Mouse (Mus musculus) testis, adult 2 months (tissue): ENCODE measurements at regions not wholly inside any gene's neighbourhood (a gene's known extent, or its start where the extent isn't known, plus 50 kb on each side); places are given as distances from the start of the nearest gene placed in this dataset.

Experiments
- H3K27ac ChIP-seq: fragments of 200-500 bp; 2 replicates; pipeline ENCODE4 v1.5.1; 2012; ENCODE audit warnings: low read depth, low read length; ENCODE audit not compliant: control insufficient read depth, insufficient read depth
- H3K27me3 ChIP-seq: fragments of 200-500 bp; 2 replicates; pipeline ENCODE4 v1.6.1; 2012; ENCODE audit warnings: mild to moderate bottlenecking, low read length, moderate library complexity; ENCODE audit not compliant: control insufficient read depth, insufficient read depth
- H3K36me3 ChIP-seq: fragments of 200-500 bp; 2 replicates; pipeline ENCODE4 v1.6.1; 2012; ENCODE audit warnings: mild to moderate bottlenecking, low read length; ENCODE audit not compliant: control insufficient read depth, insufficient read depth
- H3K4me1 ChIP-seq: fragments of 200-500 bp; 2 replicates; pipeline ENCODE4 v1.6.1; 2012; ENCODE audit warnings: low read length; ENCODE audit not compliant: control insufficient read depth, insufficient read depth
- H3K4me3 ChIP-seq: fragments of 200-500 bp; 2 replicates; pipeline ENCODE4 v1.5.1; 2012; ENCODE audit warnings: low read depth, mild to moderate bottlenecking, low read length, moderate library complexity, mixed read lengths; ENCODE audit not compliant: control insufficient read depth
- CTCF ChIP-seq: fragments of 200-500 bp; IDR thresholded peaks from 2 replicates; pipeline ENCODE4 v1.5.1; 2012; ENCODE audit warnings: low read depth, mild to moderate bottlenecking, inconsistent platforms, low read length, moderate library complexity; ENCODE audit not compliant: control insufficient read depth, insufficient read depth, insufficient replicate concordance
- POLR2A ChIP-seq: fragments of 200-500 bp; IDR thresholded peaks from 2 replicates; pipeline ENCODE4 v1.6.1; 2012; ENCODE audit warnings: low read depth, mild to moderate bottlenecking, inconsistent platforms, low read length, moderate library complexity; ENCODE audit not compliant: control insufficient read depth

DNA sequence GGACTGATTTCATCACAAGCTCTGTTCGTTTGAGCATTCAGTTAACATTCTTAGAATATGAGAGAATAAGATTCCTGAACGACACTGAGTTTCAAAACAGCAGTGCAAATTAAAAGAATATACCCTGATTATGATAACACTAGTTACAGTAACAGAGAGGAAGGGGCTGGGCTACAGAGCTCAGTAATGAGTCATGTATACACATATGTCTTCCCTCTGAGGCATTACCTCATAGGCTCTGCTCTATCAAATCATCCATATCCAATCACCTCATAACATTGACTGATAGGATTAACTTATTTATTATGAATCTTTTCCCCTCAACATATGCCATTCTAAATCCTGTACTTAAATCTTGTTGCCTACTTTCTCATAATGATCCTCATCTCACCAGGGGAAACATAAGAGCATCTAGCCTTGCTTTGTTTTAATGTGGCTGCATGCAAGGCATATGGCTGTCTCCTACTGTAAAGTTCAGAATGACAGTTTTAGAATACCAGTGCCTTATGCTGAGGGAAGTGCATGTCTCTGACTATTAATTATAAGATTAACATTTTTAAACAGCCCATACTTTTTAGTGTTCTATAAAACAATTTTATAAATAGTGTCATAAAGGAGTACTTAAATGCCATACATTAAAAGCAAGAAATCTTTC, 669.0 kb downstream of the Phf3 start:
- TF ChIP-seq CTCF (no peak), POLR2A (no peak)
- Histone ChIP-seq H3K4me1 (no peaks in the 10 kb centered on the region), H3K27ac (no peak overlapping the region), H3K27me3 (no peaks in the 10 kb centered on the region), H3K36me3 (no peaks in the 10 kb centered on the region), H3K4me3 (no peak overlapping the region)

DNA sequence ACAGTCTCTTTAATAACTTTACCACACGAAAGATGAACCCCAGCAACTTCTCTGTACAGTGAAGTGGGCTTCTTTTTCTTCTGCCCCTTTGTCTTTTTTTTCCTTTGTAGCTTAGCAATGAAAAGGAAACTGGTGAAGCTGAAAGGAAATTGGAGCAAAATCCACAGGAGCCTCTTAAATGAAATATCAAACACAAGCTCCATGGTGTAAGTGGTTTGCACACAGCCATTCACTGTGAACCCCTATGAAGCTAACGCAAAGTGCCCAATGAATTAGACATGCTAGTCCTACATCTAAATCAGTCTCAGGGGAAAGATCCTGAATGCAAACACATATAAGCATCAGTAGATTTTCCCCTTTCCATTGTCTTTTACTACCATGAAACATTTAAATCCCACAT, 697.5 kb downstream of the Phf3 start:
- TF ChIP-seq CTCF: no peak
- TF ChIP-seq POLR2A: no peak
- no peak overlapping the region for H3K4me3 ChIP-seq
- no peaks in the 10 kb centered on the region for H3K36me3 ChIP-seq
- H3K27ac ChIP-seq: no peak overlapping the region
- H3K4me1 ChIP-seq: no peaks in the 10 kb centered on the region
- no peaks in the 10 kb centered on the region for H3K27me3 ChIP-seq

- no peak for TF ChIP-seq CTCF
- no peak for TF ChIP-seq POLR2A
- no peaks in the 10 kb centered on the region for H3K4me1 ChIP-seq
- no peaks in the 10 kb centered on the region for H3K36me3 ChIP-seq
- H3K27me3 ChIP-seq: no peaks in the 10 kb centered on the region
- no peak overlapping the region for H3K27ac ChIP-seq
- no peak overlapping the region for H3K4me3 ChIP-seq
Observed at GRCm38 (mm10) chr1:30144997-30145396, 728.7 kb downstream of the Phf3 start.

- no peak overlapping the region for H3K27ac ChIP-seq
- H3K4me1 ChIP-seq: no peaks in the 10 kb centered on the region
- TF ChIP-seq POLR2A (no peak), CTCF (no peak)
- H3K36me3 ChIP-seq: no peaks in the 10 kb centered on the region
- H3K4me3 ChIP-seq: no peak overlapping the region
- H3K27me3 ChIP-seq: no peaks in the 10 kb centered on the region
Observed at GRCm38 (mm10) chr1:30114186-30114585, 759.5 kb downstream of the Phf3 start.
